Mouse (Mus musculus): Measurements from ENCODE around the gene Slc45a2. TPM values are rescaled to one million over a fixed set of nuclear protein-coding genes. Genes with fewer than 3 reads are reported as not detected.

The Slc45a2 gene
- polyA plus RNA-seq, 1 experiment from 2014 or later, result 0.05 TPM

GRCm38 (mm10) chr15:11041229-11041628 lies 40.7 kb downstream of the Slc45a2 start:
- 86% methylated on average over 2 of the region's 2 CpGs for WGBS
- ATAC-seq (replicated peaks; ENCODE audit: low FRiP score) (no peak), DNase-seq (ENCODE audit: low spot score) (no peak)

DNA sequence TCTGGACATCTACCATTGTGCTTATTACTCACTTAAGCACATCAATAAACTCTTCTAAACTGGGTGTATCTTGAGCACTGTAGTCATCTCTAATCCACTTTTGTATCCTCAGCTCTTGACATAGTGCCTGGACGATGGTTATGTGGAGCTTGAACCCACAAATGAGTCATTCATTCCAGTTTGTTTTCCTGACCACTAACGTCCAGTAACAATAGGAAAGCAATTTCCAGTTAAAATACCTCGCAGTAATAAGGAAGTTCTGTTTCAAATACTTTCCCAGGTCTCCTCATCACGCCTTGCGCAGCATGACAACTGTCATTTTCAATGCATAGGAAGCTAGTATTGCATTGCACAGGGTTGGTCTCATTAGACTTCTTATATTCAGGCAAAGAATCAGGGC lies 42.3 kb downstream of the Slc45a2 start:
- 66% methylated on average over 5 of the region's 5 CpGs for WGBS

More at GRCm38 (mm10) chr15:11041229-11041628, 40.7 kb downstream of the Slc45a2 start:
- H3K9ac ChIP-seq (ENCODE audit: low read depth, low read length), result no peak overlapping the region
- no peaks in the 10 kb centered on the region for H3K9me3 ChIP-seq (ENCODE audit: control insufficient read depth, low read length)
- no peak overlapping the region for H3K4me3 ChIP-seq (ENCODE audit: low read depth, low read length)
- H3K4me1 ChIP-seq (replicated peaks; ENCODE audit: control insufficient read depth, insufficient read depth, low read length), result peaks cover 4% of the 10 kb centered on the region
- no peak overlapping the region for H3K27ac ChIP-seq (ENCODE audit: low read depth, low read length)
- no peaks in the 10 kb centered on the region for H3K36me3 ChIP-seq (ENCODE audit: control insufficient read depth, insufficient read depth, low read length)
- H3K4me2 ChIP-seq, result no peak overlapping the region
- H3K27me3 ChIP-seq (replicated peaks; ENCODE audit: control insufficient read depth, insufficient read depth, low read length), result peaks cover 21% of the 10 kb centered on the region

DNA sequence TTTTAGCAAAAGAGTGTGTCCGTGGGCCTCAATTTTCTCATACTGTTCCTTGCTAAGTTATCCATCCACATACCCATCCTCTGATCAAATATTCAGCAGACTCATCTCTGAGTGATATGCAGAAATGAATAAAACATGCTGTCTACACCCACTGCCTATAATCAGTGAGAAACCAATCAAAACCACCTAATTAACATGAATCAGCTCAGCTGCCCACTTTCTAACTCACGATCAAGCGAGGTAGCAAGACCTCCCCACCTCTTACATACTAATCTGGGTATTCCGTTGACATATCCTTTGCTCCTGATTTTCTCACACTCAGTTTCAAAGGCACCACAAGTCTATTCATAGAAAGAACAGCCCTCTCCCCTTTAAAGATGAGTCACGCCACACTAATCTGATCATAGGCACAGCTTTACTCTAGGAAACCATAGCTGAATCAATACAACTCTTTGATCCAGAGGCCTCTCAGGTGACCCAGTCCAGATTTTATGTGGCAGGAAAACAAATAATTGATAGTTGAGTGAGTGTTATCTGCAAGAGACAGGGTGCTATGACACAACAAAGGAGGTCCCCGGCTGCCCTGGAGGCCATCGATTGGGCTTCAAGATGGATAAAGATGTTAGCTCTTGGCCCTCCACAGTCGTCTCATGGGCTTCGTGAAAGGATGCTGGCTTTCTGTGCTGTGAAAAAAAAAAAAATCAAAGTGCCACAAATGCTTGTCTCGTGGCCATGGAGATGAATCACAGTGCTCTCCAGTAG lies 53.3 kb downstream of the Slc45a2 start:
- ATAC-seq (replicated peaks; ENCODE audit: low FRiP score), result no peak
- no peak overlapping the region for H3K4me3 ChIP-seq (ENCODE audit: low read depth, low read length)
- no peak overlapping the region for H3K9ac ChIP-seq (ENCODE audit: low read depth, low read length)
- DNase-seq (ENCODE audit: low spot score), result no peak
- WGBS, result 64% methylated on average over 10 of the region's 10 CpGs
- no peaks in the 10 kb centered on the region for H3K36me3 ChIP-seq (ENCODE audit: control insufficient read depth, insufficient read depth, low read length)
- H3K9me3 ChIP-seq (ENCODE audit: control insufficient read depth, low read length), result no peaks in the 10 kb centered on the region
- no peak overlapping the region for H3K27ac ChIP-seq (ENCODE audit: low read depth, low read length)
- H3K4me1 ChIP-seq (replicated peaks; ENCODE audit: control insufficient read depth, insufficient read depth, low read length), result no peaks in the 10 kb centered on the region
- H3K4me2 ChIP-seq, result no peak overlapping the region
- no peaks in the 10 kb centered on the region for H3K27me3 ChIP-seq (replicated peaks; ENCODE audit: control insufficient read depth, insufficient read depth, low read length)

More for the DNA sequence above, 42.3 kb downstream of the Slc45a2 start:
- Histone ChIP-seq H3K4me3 (ENCODE audit: low read depth, low read length) (no peak overlapping the region), H3K27ac (ENCODE audit: low read depth, low read length) (no peak overlapping the region), H3K27me3 (replicated peaks; ENCODE audit: control insufficient read depth, insufficient read depth, low read length) (peaks cover 5% of the 10 kb centered on the region), H3K4me1 (replicated peaks; ENCODE audit: control insufficient read depth, insufficient read depth, low read length) (no peaks in the 10 kb centered on the region), H3K4me2 (no peak overlapping the region), H3K9ac (ENCODE audit: low read depth, low read length) (no peak overlapping the region), H3K9me3 (ENCODE audit: control insufficient read depth, low read length) (no peaks in the 10 kb centered on the region), H3K36me3 (ENCODE audit: control insufficient read depth, insufficient read depth, low read length) (no peaks in the 10 kb centered on the region)
- no peak for DNase-seq (ENCODE audit: low spot score)
- ATAC-seq (replicated peaks; ENCODE audit: low FRiP score), result no peak

DNA sequence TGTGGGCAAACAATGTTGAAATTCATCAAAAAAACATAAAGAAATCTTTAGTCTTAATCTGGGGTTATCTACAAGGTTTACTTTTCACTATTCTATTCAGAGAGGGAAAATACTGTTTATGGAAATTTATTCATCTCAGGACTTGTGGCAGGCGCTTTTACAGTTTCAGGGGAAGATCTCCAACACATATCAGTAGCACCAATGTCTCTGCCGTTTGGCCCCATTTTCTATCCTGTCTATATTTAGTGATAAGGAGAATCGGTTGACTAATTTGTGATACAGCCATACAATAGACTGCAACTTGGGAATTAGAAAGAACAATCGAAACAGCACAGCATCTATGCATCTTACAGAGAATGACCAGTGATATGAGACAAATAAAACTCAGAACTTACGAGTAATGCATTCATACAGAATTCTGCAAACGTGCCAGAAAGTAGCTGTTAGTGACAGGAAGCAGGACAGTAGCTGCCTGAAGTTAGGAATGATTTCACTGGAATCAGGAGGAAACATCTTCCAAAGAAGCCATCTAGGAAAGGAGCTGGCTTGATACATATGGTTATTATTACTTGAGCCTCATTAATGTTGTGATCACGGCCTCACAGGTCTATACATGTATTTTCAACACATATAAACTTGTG lies 54.0 kb downstream of the Slc45a2 start:
- Histone ChIP-seq H3K9ac (ENCODE audit: low read depth, low read length) (no peak overlapping the region), H3K9me3 (ENCODE audit: control insufficient read depth, low read length) (no peaks in the 10 kb centered on the region), H3K27me3 (replicated peaks; ENCODE audit: control insufficient read depth, insufficient read depth, low read length) (no peaks in the 10 kb centered on the region), H3K4me3 (ENCODE audit: low read depth, low read length) (no peak overlapping the region), H3K4me2 (no peak overlapping the region), H3K27ac (ENCODE audit: low read depth, low read length) (no peak overlapping the region), H3K4me1 (replicated peaks; ENCODE audit: control insufficient read depth, insufficient read depth, low read length) (no peaks in the 10 kb centered on the region), H3K36me3 (ENCODE audit: control insufficient read depth, insufficient read depth, low read length) (no peaks in the 10 kb centered on the region)
- ATAC-seq (replicated peaks; ENCODE audit: low FRiP score), result no peak
- DNase-seq (ENCODE audit: low spot score), result no peak
- 70% methylated on average over 7 of the region's 7 CpGs for WGBS

DNA sequence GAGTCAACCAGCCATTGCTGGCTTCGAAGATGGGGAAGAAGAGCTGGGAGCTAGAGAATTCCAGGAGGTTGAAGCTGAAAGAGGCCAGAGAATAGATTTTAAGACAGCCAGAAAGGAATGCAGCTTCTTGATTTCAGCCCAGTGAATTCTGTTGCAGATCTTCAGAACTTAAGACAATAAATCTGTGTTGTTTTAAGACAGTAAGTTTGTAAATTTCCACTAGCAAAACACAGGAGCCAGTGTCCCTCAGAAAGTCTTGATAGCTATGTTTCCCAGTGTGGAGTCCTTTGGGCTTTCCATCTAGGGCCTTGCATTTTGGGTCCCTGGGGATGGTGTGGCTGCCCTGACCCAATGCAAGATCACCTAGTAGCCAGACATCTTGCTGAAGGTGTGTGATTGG lies 62.4 kb downstream of the Slc45a2 start:
- ATAC-seq (replicated peaks; ENCODE audit: low FRiP score) (no peak), DNase-seq (ENCODE audit: low spot score) (no peak)
- Histone ChIP-seq H3K4me1 (replicated peaks; ENCODE audit: control insufficient read depth, insufficient read depth, low read length) (peaks cover 4% of the 10 kb centered on the region; the same call in 1 of the 2 replicates), H3K27me3 (replicated peaks; ENCODE audit: control insufficient read depth, insufficient read depth, low read length) (no peaks in the 10 kb centered on the region), H3K36me3 (ENCODE audit: control insufficient read depth, insufficient read depth, low read length) (no peaks in the 10 kb centered on the region), H3K4me2 (no peak overlapping the region), H3K27ac (ENCODE audit: low read depth, low read length) (no peak overlapping the region), H3K9ac (ENCODE audit: low read depth, low read length) (no peak overlapping the region), H3K4me3 (ENCODE audit: low read depth, low read length) (no peak overlapping the region), H3K9me3 (ENCODE audit: control insufficient read depth, low read length) (no peaks in the 10 kb centered on the region)
- 80% methylated on average over 1 of the region's 1 CpGs for WGBS

GRCm38 (mm10) chr15:11064160-11064557 lies 63.6 kb downstream of the Slc45a2 start:
- DNase-seq (ENCODE audit: low spot score), result no peak

DNA sequence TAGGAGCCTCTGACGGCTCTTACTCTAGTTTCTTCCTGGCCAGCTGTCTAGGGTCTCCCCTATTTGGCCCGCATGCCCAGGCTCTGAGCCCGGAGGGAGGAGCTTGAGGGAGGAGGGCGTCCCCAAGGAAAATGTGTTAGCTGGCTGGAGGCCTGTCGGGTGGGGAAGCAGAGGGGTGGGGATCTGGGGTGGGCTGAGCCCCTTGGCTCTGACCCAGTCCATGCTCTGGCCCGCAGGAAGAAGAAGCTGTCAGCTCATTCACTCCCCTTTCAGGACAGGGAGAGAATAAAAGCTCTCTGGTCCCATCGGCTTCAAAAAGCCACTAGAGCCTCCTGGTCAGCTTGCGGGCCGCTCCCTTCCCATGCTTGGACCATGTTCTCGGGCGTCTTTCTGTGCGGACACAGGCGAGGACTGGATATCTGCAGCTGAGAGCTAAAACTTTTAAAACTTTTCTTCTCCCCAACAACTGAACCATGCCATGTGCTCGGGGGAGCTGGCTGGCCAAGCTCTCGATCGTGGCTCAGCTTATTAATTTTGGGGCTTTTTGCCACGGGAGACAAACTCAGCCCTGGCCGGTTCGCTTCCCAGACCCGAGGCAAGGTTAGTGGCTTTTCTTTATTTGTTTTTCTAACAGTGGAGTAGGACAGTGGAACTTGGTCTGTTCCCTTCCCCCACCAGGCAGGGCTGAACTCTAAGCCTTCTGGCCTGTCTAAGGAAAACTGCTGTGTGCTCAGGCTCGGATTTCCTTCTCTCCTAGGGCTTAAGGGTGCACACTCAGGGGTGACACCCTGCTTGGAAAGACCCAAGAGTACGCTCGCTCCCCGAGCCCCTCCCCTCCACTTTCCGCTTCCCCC lies 64.3 kb downstream of the Slc45a2 start, which contains the start of gene Adamts12:
Gene Adamts12 (plus strand): TSS at position 233 of the 854 bp plus-strand sequence.
- peak within 1 kb of the TSS; percentile 57 for H3K4me2 ChIP-seq
- ATAC-seq (replicated peaks; ENCODE audit: low FRiP score), result peak; percentile 57
- H3K4me1 ChIP-seq (replicated peaks; ENCODE audit: control insufficient read depth, insufficient read depth, low read length), result peaks cover 4% of the 10 kb centered on the region; the same call in 1 of the 2 replicates
- H3K9me3 ChIP-seq (ENCODE audit: control insufficient read depth, low read length), result no peaks in the 10 kb centered on the region
- peak; percentile 44 for DNase-seq (ENCODE audit: low spot score)
- no peaks in the 10 kb centered on the region for H3K27me3 ChIP-seq (replicated peaks; ENCODE audit: control insufficient read depth, insufficient read depth, low read length)
- H3K27ac ChIP-seq (ENCODE audit: low read depth, low read length), result peak within 1 kb of the TSS; percentile 59
- peak within 1 kb of the TSS; percentile 11; the same call in 1 of the 2 replicates for H3K9ac ChIP-seq (ENCODE audit: low read depth, low read length)
- peak within 1 kb of the TSS; percentile 32 for H3K4me3 ChIP-seq (ENCODE audit: low read depth, low read length)
- no peaks in the 10 kb centered on the region for H3K36me3 ChIP-seq (ENCODE audit: control insufficient read depth, insufficient read depth, low read length)
- 5% methylated on average over 25 of the region's 25 CpGs for WGBS

More at GRCm38 (mm10) chr15:11064160-11064557, 63.6 kb downstream of the Slc45a2 start:
- H3K27me3 ChIP-seq (replicated peaks; ENCODE audit: control insufficient read depth, insufficient read depth, low read length), result no peaks in the 10 kb centered on the region
- H3K4me3 ChIP-seq (ENCODE audit: low read depth, low read length), result no peak overlapping the region; the same call in 1 of the 2 replicates
- ATAC-seq (replicated peaks; ENCODE audit: low FRiP score), result peak; percentile 15; the same call in 1 of the 2 replicates
- H3K9me3 ChIP-seq (ENCODE audit: control insufficient read depth, low read length), result no peaks in the 10 kb centered on the region
- H3K27ac ChIP-seq (ENCODE audit: low read depth, low read length), result peak overlapping the region; percentile 6; the same call in 1 of the 2 replicates
- peak overlapping the region; percentile 57 for H3K4me2 ChIP-seq
- peaks cover 4% of the 10 kb centered on the region; the same call in 1 of the 2 replicates for H3K4me1 ChIP-seq (replicated peaks; ENCODE audit: control insufficient read depth, insufficient read depth, low read length)
- H3K36me3 ChIP-seq (ENCODE audit: control insufficient read depth, insufficient read depth, low read length), result no peaks in the 10 kb centered on the region
- 17% methylated on average over 2 of the region's 2 CpGs for WGBS
- H3K9ac ChIP-seq (ENCODE audit: low read depth, low read length), result no peak overlapping the region

DNA sequence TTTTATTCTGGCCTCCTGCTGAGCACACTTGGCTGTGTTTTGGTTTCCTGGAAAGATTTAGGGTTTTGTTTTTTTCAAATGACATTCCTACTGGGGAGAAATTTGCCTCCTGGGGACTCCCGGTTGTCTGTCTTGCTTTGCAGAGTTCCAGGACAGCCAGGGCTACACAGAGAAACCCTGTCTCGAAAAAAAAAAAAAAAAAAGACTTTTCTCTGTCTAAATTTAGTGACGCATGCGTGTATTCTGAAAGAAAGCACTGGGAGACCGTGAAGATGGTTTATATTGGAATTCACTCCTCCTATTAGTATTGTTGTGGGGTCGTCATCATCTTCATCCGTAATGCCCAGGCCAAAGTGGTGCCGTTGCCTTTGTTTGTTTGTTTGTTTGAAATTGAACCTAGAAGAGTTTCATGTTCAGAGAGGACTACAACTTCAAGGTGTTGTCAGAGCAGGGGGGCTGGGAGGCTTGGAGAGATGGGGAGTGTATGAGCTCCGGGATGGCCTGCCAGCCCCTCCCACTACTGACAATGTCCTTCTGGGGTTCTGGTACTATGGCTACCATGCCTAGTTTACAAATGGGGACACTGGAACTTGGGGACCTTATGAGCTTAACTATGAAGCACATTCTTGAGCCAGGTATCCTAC lies 65.1 kb downstream of the Slc45a2 start:
- Histone ChIP-seq H3K4me2 (peak overlapping the region; percentile 57), H3K36me3 (ENCODE audit: control insufficient read depth, insufficient read depth, low read length) (no peaks in the 10 kb centered on the region), H3K4me3 (ENCODE audit: low read depth, low read length) (peak overlapping the region; percentile 32), H3K27ac (ENCODE audit: low read depth, low read length) (no peak overlapping the region; the same call in 1 of the 2 replicates), H3K27me3 (replicated peaks; ENCODE audit: control insufficient read depth, insufficient read depth, low read length) (no peaks in the 10 kb centered on the region), H3K9me3 (ENCODE audit: control insufficient read depth, low read length) (no peaks in the 10 kb centered on the region), H3K9ac (ENCODE audit: low read depth, low read length) (no peak overlapping the region), H3K4me1 (replicated peaks; ENCODE audit: control insufficient read depth, insufficient read depth, low read length) (peaks cover 4% of the 10 kb centered on the region; the same call in 1 of the 2 replicates)
- WGBS, result 24% methylated on average over 9 of the region's 9 CpGs
- DNase-seq (ENCODE audit: low spot score) (no peak), ATAC-seq (replicated peaks; ENCODE audit: low FRiP score) (no peak)
